Mouse (Mus musculus): ENCODE results near the gene Ncor2.
A peak's percentile ranks its signal among the peaks of the same experiment; 100 is the strongest.

Gene Ncor2

DNA sequence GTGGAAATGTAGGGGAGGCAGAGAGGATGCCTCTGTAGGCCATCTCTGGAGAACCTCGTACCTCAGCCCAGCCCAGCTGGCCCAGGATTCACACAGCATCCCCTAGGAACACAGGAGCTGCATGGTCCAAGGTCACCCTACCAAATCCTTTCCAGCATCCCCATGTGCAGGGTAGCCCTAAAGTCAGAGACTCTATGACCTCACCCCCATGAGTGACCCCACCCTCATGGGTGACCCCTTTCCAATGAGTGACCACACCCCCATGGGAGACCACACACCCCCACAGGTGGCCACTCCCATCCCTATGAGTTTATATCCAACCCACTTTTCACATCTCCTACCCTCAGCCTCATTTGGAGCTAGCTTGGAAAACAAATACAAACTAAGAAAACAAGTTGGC, 51.1 kb downstream of the Ncor2 start:
- no peak for DNase-seq (ENCODE audit: low spot score in 2 of 2)

DNA sequence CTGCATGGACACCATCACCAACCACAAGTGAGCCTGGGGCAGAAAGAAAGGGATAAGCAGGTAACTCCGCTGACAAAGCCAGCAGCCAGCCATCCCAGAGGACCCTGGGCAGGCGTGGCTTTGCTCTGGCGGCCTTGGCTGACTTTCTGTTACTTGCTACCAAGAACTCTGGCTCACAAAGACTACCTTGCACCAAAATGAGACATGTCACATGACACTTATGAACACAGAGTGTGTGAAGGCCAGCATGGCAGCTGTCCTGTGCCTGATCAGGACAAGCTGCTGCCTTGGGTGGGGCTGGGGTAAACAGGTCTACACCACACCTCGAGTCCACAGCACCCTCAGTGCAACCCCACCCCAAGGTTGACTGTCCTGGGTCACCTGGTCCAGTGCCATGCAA, 51.6 kb downstream of the Ncor2 start:
- DNase-seq (ENCODE audit: low spot score in 2 of 2), result no peak

DNA sequence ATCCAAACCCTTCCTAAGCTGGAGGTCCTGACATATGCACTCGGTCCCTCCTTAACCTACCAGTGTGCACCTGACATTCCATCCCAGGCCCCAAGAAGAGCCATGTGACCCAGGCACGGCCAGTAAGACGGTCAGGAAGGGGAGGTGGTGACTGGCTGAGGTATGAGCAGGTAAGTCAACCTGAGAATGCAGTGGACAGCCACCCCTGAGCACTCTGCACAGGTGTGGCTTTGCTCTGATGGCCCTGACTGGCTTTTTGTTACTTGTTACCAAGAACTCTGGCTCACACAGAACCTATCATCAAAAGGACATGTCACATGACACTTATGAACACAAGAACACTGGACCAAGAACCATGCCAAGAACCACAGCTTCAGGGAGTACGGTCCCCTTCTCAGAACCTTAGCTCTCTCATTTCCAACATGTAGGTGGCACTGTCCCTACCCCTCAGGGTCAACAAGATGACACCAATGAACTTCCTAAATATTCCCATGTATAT, 53.0 kb downstream of the Ncor2 start:
- DNase-seq (ENCODE audit: low spot score in 2 of 2), result no peak

DNA sequence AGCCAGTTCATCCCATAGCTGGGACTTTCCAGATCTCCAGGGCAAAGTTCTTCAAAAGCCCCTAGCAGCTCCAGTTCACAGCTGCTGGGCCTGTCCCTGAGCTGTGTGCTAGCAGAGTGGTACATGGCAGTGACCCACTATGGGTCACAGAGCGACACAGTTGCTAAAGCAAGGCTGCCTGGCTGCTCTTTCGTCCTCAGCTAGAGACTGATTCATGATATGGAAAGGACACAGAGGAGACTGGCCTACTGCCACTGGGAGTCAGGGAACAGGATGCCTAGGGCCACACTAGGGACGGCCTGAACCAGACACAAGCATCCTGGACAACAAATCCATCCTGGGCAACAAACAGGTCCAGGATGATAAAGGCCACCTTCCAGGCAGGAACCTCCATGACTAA, 53.8 kb downstream of the Ncor2 start:
- no peak for DNase-seq (ENCODE audit: low spot score in 2 of 2)

DNA sequence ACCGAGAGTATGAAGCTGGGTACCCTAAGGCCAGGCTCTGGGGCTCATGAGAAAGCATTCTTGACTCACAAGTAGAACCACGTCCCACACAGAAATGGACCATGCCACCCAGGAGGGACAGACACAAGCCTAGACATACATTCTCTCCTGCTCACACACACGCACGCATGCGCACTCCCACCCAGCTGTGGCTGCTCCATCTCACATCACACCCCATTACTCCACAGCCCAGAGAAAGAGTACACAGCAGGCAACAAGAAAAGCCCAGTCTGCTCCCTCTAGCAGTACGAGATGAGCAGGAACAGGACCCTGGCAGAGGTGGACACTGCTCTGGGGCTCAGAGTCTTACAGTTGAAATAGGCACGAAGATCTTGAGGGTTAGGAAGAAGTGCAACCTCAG, 55.0 kb downstream of the Ncor2 start:
- DNase-seq (ENCODE audit: low spot score in 2 of 2), result no peak

DNA sequence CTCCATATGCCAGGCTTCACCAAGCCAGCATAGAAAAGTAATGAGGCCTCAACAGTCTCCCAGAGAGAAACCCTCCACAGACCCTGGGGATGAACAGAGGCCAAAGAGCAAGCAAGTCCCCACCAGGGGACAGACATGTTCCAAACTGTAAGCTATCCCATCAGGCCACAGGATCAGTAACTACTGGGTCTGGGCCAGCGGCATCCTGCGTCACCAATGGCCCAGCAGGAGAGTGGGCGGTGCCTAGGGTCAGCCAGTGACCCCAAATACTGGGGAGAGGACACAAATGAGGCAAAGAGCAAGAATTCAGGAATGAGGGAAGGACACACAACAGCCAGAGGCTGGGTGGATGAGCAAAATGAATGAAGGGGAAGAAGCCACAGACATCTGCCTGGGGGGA, 55.8 kb downstream of the Ncor2 start:
- no peak for DNase-seq (ENCODE audit: low spot score in 2 of 2)

DNA sequence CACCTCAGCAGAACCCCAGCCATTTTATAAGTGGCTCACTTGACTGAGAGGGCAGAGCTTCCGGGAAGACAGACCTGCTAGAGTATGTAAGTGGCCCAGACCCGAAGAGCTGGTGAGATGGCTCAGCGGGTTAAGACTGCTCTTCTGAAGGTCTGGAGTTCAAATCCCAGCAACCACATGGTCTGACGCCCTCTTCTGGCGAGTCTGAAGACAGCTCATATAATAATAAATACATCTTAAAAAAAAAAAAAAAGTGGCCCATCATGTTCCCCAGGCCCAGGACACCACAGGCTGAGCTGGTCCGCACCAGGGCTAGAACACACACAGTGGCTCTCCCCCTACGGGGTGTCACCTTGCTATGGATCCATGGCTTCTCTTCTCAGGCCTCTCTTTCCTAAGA, 56.5 kb downstream of the Ncor2 start:
- no peak for DNase-seq (ENCODE audit: low spot score in 2 of 2)

DNA sequence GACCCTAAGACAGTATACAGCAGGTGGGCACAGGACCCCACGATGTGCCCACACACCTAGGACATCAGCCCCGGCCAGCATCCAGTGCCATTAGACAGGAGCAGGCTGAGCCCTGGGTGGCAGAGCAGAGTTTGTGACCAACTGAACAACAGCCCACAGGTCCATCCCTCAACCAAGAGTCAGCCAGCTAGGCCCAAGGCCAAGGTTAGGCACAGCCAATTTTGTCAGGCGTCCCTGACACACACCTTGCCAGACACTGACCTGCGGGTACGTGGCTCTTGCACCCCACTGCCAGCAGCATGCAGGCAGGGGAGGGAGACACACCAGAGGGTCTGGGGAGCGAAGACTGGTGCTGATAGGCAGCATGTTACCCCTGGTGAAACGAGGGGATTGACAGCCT, 57.0 kb downstream of the Ncor2 start:
- no peak for DNase-seq (ENCODE audit: low spot score in 2 of 2)

DNA sequence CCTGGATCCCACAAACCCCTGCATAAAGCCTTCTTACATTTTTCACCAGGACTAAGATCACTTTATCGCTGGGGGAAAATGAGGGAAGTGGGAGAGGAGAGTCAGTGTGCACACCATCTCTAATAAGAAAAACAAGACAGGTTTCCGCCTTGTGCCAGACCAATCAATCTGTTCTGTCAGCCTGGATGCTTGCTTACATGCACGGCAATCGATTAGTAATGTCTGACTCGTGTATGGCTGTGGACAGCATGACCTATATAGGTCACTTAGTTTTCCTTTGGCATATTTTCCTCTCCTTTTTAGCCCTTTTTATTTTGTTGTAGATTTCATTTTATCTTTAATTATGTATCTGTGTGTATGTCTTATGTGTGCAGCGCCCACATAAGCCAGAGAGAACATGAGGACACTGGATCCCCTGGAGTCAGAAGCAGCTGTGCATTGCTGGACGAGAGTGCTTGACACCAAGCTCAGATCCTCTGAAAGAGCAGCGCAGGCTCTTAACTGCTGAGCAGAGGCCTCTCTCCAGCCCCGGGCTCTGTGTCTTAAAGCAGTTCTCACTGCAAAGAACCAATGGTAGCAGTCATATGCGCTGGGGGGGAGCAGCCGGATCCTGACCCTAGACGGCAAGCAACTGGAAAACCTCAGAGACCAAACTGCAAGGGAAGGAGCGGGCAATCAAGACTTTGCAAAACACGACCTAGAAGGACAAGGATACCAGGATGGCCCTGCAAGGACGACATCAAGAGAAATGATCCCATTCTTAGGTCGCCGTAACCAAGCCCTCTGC, 58.3 kb downstream of the Ncor2 start:
- no peak for DNase-seq (ENCODE audit: low spot score in 2 of 2)

DNA sequence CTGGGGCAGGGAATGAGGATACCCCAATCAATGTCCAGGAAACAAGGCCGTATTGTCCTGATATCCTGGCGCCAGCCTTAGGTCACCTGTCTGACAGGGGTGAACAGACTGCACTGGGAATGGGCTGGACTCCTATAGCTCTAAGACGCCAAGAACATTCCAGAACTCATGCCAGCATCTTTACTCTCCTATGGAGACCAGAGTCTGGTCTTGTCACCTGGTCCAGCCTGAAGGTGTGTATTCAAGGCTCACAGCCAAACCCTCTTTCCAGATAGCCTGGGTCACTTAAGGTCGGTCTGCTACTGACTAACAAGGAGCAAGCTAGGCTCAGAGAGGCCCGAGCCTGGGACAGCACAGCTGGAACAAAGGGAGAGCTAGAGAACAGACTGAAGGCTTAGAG, 61.8 kb downstream of the Ncor2 start:
- no peak for DNase-seq (ENCODE audit: low spot score in 2 of 2)

DNA sequence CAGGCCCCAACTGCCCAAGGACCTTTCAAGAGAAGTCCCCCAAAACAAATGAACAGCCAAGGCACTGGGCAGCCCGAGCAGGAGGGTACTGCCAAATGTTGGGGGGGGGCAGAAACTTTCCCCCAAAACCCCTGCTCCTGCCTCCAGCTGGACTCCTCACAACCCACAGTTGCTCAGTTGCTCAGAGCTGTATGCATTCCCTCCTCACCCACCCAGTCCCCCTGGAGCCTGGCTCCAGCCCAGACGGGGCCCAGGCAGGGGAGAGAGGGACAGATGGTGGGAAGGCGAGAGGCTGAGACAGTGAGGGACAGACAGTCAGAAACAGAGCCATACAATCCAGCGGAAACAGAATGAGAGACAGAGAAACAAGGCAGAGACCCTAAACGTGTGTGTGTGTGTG, 66.0 kb downstream of the Ncor2 start:
- no peak for DNase-seq (ENCODE audit: low spot score in 2 of 2)

DNA sequence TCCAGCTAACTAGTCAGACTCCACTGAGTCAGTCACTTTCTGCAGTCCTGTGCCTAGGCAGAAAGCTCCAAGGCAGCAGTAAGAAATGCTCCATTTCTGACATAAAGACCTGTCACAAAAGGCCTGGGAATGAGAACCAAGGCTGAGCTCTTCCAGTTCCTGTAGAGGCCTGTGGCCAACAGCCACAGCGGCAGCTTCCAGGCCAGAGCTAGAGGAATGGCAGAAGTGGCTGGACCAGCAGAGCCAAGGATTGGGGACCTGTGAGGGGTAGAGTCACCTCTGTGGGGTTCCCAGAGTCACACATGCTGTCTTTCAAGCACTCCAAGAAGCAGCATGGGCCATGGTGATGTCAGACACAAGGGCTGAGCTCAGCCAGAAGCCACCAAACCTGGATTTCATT, 66.4 kb downstream of the Ncor2 start:
- DNase-seq (ENCODE audit: low spot score in 2 of 2), result no peak

DNA sequence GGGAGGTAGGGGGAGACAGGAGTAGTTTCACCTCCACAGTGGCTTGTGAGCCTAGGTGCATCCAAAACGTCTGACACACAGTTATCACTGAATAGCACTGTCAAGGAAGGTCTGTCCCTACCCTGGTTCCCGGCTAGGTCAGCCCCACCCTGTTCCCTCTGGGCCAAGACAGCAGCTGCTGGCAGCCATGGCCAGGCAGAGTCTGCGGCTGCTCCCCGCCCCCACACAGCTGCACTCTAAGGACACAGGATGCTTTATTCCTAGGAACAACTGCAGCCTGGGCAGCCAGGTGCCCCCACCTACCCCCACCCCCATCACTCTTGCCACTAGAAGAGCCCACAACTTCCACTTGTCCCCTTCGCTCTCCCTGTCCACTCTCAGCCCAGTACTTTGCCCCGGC, 67.9 kb downstream of the Ncor2 start:
- DNase-seq (ENCODE audit: low spot score in 2 of 2), result no peak

DNA sequence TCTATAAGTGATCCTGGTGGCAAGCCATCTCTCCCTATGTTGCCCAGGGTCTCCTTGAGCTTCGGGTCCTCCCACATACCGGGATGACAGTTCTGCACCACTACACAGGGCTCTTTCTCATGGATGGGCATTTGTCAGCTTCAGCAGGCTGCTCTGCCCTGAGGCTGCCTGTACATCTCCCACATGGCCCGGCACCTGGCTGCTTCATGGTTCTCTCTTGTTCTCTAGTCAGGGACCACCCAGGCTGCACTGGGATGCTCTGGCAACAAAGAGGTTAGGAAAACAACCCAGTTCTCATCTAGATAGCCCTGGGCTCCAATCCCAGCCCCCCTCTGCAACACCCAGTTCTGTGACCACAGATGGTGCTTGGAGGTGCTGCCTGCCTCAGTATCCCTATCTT, 68.3 kb downstream of the Ncor2 start:
- no peak for DNase-seq (ENCODE audit: low spot score in 2 of 2)

DNA sequence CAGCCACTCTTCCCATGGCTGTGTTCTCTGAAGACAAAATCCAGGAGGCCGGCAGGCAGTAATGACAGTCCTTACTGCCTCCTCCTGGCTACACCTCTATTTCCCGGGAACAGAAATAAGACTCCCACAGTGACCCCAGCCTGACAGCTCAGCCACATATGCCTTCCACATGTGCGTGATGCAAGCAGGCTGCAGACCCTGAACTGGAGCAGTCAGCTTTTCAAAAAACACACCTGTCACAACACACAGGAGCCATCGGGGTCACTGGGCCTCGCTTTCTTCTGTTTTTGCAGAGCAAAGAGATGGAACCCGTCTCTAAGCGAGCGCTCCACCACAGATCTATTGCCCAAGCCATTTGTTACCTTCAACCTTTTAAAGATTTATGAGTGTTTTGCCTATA, 68.8 kb downstream of the Ncor2 start:
- DNase-seq (ENCODE audit: low spot score in 2 of 2), result no peak

DNA sequence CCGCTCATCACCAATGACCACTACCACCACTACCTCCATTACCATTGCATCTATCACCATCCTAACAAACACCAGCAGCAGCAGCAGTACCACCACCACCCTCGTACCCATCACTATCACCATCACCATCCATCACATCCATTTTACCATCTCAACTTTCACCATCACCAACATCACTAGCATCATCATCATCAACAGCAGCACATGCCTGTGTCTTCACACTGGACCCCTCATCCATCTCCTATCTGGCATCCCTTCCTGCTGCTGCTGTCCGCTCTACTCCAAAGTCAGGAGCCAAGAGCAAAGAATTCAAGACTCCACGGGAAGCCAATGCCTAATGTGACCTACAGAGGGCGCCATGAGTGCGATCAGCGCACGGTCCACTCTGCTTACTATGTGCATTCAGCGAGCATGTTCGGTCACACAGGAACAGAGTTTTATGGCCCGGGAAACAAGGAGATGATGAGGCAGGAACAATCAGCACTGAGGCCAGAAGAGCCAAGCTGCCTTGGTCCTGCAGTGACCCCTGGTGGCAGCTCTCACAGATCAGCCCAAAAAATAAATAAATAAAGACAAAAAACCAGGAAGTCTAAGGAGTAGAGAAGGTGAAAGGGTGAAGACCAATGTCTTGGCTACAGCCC, 71.9 kb downstream of the Ncor2 start:
- DNase-seq (ENCODE audit: low spot score in 2 of 2), result peak; percentile 38 to 46

DNA sequence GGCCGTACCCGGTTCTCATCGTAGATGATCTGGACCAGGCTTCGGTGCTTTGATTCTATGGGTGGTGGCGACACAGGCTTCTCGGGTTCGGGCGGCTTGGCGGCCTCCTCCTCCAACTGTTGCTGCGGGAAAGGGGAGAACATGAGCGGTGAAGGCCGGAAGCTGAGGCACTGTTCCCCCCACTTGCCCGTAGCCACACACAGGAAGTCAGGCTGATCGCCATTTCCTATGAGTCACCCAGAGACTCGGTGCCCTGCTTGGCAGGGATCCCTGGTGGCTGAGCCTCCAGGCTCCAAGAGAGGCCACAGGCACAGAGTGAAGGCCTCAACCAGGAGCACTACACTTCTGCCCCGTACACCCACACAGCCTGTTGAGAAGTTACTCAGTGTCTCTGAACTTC, 72.8 kb downstream of the Ncor2 start:
- no peak for DNase-seq (ENCODE audit: low spot score in 2 of 2)

DNA sequence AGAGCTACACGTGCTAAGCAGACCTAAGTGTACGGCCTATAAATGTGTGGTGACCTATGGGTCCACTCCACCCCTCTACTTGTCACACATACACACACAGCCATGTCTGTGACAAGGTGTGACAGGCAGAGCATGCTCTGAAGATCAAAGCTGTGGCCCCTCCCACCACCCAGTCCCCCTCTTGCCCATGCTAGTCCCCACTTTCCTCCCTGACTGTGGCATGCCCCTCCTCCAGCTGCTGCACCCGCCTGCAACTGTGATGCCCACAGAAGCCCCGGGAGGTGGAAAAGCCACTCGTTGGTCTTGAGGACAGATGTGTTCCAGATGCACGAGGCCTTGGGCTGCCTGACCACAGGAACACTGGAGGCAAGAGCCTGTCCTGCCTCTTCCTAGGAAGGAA, 74.2 kb downstream of the Ncor2 start:
- no peak for DNase-seq (ENCODE audit: low spot score in 2 of 2)

DNA sequence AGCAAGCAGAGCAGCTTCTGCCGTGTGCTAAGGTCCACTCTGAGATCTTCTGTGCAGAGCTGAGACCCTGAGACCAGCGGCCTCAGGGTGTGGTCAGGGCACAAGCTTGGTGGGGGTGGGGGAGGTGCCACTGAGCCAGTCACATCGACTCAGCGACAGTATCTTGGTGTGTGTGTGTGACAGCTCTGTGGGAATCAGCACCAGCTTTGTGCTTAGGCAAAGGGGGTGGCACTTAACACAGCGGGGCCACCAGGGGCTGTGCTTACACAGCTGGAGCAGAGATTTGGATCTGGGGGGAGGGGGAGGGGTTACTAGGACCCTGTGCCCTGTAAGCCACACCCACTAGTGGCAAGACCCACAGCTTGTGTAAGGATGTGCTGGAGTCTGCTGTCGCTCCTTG, 75.6 kb downstream of the Ncor2 start:
- no peak for DNase-seq (ENCODE audit: low spot score in 2 of 2)

DNA sequence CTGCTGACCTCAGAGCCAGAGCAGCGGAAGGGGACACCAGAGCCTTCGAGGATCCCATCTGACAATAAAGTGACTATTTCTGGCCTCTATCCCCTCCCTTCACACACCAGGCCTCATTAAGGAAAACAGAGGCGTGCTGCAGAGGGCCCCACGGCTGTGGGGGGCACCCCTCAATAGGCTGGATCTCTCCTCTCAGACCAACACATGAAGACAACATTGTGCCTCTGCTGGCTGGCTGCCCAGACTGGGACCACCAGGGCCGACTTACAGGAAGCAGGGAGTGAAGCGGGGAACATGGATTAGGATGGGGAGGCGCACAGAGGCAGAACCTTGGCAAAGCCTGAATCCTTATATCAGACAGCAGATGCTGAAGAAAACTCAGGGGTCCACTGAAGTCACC, 76.1 kb downstream of the Ncor2 start:
- no peak for DNase-seq (ENCODE audit: low spot score in 2 of 2)

DNA sequence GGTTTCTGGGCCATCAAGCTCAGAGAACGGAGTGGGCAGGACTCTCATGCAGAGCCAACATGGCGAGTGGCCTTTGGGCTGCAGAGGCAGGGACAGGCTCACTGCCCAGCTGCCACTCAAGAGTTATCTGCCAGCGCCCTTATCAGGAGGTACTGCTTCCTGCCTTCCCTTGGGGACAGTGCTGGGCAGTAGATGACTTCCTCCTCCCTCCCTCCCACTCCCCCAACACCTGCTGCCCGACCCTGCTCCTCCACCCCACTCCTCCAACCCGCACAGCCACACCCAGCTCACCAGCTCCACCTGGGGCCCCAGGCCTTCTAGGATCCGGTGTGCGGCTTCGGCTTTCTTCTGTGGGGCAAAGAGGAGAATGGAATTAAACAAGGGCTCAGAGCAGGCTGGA, 76.7 kb downstream of the Ncor2 start:
- no peak for DNase-seq (ENCODE audit: low spot score in 2 of 2)

DNA sequence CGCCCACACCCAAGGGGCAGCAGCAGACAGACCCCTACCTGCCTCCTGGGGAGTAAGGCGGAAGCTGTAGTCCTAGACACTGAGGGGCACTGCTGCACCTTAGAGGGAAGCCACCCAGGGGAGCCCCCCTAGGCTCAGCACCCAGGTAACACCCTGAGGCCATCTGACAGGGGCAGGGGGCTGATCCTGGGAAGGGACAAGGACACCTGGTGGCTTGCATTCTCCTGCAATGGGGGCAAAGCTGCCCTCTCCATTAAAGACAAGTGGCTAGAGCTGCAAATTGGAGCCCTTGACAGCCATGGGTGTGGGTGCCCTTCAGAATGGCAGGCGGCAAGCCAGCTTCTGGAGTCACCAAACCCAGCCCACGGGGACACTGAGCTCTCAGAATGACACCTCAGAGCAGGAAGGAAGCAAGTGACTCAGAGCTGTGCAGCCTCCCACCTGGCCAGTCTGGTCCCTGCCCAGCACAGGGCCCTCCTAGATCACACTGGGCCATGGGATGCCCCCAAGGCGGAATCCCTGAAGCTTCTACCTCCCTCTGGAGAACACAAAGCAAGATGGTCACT, 79.2 kb downstream of the Ncor2 start:
- peak in 1 of 2 experiments; percentile 30 for DNase-seq (ENCODE audit: low spot score in 2 of 2)

DNA sequence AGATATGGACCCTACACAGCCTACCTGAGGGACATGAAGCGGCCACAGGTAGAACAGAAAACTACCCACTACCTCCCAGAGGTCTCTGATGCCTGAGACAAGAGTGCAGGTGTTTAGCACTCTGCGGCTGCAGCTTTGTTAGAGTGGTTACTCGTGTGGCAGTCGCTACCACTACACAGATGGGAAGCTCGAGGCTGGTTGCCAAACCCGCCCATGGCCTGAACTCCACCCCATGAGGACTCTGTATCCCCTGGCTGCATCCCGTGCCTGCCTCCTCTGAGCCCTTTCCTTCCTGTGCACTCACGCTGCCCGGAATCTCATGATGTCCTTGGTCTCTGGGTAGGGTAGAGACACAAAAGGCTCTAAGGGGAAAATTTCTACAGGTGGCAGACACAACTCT, 80.3 kb downstream of the Ncor2 start:
- no peak for DNase-seq (ENCODE audit: low spot score in 2 of 2)

All from frontal cortex, postnatal 25 days (tissue).